Mouse (Mus musculus) hematopoietic stem cell, adult 5-6 weeks (primary cell): ENCODE results near the gene Hnrnpu. TPM values are rescaled to one million over a fixed set of nuclear protein-coding genes. Genes with fewer than 3 reads are reported as not detected.

Source experiments
- ATAC-seq, 2 experiments: fragments of 125-278 bp in 1 of 2; replicated peaks in 1 of 2; 2 replicates each; pipeline ENCODE4 v1.8.0; 2016 to 2017; ENCODE audit warnings: inconsistent platforms in 2 of 2, mild to moderate bottlenecking in 2 of 2, moderate number of reproducible peaks in 2 of 2, low read depth in 1 of 2, moderate TSS enrichment in 1 of 2; ENCODE audit not compliant: low FRiP score in 2 of 2, poor library complexity in 2 of 2, severe bottlenecking in 2 of 2, insufficient read depth in 1 of 2, low TSS enrichment in 1 of 2
- total RNA-seq: library from RNA; stranded (forward); fragments of 172-1452, 232-1000 nt; gene quantifications from 2 replicates; pipeline ENCODE4 v1.2.3, GENCODE M21; 2017

Hnrnpu gene
- total RNA-seq = 575 and 606 TPM in 2 replicates

DNA sequence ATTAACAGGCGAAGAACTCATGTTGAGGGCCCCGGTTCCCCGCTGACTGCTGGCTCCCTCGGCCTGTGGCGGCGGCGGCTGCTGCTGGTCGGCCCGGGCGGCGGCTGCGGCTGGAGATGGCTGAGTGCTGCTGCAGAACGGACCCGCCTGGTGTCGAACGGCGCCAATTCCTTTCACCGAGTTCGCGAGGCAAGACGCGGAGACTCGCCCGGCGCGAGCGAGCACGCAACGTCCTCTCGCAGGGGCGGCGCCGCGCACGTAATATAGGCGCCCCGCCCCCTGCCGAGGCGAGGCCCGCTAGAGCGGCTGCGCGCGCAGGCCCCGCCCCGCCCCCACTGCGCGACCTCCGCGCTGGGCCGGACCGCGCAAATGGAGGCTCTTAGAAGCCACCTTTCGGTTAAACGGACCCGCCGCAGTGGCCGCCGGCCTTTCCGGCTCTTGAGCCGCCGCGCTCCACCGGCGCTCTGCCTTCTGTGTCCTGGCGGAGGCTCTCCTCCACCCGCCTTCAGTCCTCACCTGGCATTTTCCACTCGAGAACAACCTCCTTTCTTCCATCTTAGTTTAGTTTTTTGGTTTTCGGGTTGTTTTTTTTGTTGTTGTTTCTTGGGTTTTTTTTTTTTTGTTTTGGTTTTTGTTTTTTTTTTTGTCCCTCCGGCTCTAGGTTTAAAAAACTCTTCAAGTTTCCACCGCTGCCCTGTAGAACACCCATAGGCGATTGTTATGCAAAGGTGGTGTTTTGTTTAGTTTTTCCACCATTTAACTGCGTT, at the start of gene Hnrnpu:
Gene Hnrnpu, minus strand, starts transcription at position 247 of the 767 bp plus-strand sequence.
- peak; percentile 63 to 71 for ATAC-seq

DNA sequence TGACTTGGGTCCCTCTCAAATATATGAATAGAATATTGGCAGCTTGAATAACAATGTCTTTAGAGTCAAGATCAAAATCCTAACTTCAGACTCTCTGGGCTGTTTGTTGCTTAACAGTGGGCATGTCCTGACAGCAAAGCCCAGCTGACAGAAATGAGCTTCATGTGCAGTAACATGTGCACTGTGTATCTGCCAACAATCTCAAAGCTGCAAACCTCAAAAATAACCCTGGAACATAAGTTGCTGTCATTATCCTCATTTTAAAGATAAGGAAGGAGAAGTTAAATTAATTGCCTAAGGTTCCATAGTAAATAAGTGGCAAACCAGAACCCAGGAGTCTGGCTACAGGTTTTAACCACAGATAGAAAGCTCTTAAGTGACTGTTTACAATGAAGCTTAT, 44.6 kb upstream of the Hnrnpu start:
- no peak for ATAC-seq

DNA sequence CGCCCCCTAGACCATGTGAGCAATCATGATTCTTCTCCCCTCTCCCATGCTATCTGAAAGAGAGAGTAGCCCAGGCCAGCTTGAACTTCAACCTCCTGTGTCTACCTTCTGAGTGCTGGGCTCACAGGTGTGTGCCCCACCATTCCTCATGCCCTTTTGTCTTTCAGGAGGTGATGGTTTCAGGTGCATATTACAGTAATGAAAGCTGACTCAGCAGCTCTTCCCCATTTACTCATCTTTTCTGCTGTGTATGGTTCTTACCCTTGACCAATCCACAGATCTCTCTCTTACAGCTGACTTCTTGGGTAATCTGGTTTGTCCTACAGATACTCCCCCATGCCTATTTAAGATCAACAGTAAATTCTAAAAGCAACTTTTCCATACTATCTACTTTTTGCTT, 41.6 kb upstream of the Hnrnpu start:
- ATAC-seq = no peak

DNA sequence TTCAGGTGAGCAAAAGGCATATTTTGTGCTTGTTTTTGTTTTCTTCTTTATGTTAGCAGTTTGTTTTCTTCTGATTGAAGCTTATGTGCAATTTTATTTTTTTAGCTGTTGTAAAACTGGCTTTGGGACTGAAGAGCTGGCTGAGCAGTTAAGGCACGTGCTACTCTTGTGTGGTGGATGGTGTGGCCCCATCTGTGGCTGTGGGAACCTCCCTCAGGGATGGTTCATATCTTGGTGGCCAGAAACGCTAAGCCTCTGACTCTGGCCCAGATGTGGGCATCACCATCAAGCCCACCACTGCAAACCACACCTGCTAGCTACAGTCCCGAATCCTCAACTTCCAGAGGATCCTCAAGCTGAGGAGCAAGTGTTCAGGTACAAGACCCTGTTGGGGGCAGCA, 40.5 kb upstream of the Hnrnpu start:
- no peak for ATAC-seq

DNA sequence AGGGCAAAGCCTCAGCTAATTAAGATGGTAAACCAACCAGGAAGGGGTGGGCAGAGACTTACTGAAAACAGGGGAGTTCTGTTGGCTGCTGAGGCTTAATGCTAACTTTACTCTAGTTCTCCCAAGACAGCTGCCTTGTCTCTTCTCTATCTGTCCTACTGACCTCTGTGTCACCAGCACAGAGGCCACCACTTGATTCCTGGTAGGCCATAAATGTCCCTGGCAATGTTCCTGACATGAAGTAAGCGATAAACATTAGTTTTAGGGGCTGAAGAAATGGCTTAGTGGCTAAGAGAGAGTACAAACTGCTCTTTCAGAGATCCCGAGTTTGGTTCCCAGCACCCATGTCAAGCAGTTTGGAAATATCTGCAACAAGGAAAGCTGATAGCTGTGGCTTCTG, 39.3 kb upstream of the Hnrnpu start:
- no peak for ATAC-seq

DNA sequence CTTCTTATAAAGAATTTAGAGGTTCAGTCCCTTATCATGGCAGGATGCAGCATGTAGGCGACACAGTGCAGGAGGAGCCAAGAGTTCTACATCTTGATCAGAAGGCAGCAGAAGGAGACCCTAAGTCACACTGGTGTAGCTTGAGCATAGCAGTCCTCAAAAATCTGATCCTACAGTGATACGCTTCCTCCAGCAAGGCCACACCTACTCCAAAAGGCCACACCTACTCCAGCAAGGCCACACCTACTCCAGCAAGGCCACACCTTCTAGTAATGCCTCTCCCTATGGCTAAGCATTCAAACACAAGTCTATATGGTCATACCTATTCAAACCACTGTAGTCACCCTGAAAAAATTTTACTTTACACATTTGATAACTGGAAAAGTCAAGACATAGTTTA, 38.5 kb upstream of the Hnrnpu start:
- no peak for ATAC-seq

DNA sequence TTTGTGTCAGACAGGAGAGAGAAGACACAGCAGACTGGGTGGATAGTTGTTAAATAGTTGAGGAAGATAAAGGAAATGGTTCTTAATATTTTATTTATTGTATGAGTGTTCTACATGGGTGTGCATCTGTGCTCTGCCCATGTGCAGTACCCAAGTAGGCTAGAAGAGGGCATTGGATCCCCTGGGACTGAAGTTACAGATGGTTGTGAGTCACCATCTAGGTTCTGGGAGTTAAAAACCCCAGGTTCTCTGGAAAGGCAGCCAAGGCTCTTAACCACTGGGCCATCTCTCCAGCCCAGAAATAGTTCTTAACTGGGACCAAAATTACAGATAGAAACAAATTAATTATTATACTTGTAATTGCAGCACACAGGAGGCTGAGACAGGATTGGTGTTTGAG, 37.8 kb upstream of the Hnrnpu start:
- no peak for ATAC-seq

DNA sequence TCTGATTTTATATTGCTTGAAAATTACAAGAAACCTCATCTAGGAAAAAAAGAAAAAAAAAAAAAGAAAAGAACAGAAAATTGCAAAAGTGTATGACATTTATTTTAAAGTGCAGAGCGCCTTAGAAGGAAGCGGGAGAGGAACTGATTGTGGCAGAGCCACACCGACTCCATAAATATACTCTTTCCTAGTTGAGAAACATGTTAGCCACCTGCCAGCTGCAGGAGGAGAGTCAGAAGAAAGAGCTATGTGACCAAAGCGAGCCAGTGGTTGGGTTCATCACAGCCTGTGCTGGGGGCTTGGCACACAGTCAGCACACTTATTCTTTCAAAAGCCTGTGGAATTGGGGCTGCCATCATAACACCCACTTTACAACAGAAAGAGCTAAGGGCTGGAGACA, 35.1 kb upstream of the Hnrnpu start:
- ATAC-seq = no peak

DNA sequence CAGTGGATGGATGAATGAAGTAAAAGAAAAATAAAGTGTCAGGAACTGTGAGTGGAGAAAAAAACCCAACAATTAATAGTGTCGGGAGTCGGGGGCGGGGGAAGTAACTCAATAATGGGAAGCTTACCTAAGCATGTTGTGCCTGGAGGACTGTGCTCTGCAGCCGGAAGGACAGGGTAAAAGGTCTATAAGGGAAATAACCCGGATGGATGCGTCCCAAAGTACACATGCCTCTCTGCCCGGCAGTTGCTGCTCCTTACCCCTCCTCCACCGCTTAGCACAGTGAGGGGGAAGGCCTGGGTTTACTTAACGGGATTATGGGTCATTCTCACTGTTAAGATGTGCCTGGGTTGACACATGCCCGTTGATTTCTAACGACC, 31.7 kb upstream of the Hnrnpu start:
- peak; percentile 67 to 76 for ATAC-seq

DNA sequence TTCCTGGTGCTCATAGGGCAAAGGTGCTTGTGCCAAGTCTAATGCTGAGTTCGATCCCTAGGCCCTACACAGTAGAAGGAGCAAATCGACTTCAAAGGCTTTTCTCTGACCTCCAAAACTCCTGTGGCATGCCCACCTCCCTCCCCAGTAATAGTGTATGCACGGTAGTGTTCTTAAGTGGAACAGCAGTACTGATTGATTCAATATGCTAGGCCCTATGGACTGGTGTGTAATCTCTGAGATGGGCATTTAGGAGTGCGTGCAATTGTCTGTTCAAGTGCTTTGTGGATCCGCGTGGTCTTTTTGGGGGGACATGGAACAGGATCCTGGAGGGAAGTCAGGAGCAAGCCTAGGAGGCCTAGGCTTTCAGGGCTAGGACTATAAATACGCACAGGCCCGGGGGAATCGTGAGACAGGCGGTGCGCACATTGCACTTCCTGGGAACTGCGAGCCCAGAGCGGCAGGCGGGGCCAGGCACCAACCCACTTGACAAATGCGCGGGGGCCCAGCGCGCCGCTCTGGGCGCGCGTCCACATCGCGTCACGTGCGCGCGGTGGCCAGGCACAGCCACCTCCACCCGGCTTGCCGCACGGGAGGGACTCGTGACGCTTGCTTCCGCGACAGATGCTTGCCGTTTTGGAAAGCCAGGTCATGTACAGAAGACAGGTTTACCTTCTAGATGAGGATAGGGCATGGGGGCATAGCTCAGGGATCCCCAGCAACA, 31.1 kb upstream of the Hnrnpu start:
- peak; percentile 84 to 96 for ATAC-seq

DNA sequence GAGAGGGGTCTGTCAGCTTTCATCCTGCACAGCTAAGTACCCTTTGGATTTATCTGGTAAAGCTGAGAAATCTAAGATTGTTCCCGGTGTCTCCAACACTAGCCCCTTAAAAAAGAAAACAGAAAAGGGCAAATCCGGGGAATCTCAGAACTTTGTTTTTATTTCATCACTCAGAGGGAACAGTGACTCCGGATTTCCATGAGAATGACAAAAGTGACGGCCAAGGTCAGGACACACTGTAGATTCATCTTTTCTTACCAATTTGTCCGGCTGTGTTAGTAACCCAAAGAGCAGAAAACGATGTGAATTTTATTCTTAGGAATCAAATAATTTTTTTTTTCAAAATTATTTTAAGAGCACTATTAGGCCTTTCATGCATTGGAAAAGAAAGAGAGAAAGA, 30.5 kb upstream of the Hnrnpu start:
- ATAC-seq = no peak

DNA sequence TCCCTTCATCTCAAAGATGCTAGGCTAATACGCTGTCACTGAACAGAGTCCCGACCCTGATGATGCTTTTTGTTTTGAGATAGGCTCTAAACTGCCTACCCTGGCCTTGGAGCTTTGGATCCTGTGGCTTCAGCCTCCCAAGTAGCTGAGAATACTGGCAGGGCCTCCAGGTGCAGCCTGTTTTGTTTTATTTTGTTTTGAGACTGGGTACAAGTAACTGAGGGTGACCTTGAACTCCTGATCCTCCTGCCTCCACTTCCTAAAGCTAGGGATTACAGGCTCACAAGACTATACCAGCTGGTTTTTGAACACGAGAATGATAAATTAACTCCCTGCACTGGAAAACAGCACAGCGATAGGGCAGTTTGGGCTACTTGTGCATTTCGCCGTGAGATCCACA, 27.6 kb upstream of the Hnrnpu start:
- ATAC-seq = no peak

DNA sequence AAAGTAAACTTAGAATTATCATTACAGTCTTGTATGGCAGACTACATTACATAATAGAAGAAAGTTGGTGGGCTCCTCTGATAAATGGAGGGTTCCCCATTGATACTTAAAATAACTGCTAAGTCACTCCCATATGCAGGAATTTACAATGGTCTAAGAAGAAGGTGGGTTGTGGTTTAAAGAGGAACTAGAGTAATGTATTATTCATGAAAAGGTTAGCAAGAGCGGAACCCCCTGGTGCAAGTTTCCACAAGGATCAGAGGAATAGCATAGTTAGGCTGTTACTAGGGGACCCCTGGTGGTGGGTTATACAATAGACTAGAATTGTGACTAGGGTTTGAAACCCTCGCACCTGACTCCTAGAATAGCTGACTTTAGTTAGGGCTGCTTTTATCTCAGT, 23.1 kb upstream of the Hnrnpu start:
- no peak for ATAC-seq

DNA sequence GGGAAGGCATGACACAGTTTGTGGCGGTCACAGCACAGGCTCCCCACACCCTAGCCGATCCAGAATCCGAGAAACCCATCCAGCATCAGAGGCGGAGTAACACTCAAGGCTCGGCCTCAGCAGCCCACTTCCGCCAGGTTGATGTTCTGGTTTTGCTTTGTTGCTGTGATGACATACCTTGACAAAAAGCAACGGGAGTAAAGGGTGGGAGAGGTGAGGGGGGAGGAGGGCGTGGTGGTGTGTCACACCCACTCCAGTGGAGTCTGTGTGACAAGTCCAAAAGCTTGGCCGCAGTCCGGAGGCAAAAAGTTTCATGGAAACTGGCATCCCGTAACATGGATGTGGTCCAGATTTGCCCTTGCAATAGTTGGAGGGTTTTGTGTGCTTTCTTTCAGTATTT, 22.7 kb upstream of the Hnrnpu start:
- ATAC-seq = no peak

DNA sequence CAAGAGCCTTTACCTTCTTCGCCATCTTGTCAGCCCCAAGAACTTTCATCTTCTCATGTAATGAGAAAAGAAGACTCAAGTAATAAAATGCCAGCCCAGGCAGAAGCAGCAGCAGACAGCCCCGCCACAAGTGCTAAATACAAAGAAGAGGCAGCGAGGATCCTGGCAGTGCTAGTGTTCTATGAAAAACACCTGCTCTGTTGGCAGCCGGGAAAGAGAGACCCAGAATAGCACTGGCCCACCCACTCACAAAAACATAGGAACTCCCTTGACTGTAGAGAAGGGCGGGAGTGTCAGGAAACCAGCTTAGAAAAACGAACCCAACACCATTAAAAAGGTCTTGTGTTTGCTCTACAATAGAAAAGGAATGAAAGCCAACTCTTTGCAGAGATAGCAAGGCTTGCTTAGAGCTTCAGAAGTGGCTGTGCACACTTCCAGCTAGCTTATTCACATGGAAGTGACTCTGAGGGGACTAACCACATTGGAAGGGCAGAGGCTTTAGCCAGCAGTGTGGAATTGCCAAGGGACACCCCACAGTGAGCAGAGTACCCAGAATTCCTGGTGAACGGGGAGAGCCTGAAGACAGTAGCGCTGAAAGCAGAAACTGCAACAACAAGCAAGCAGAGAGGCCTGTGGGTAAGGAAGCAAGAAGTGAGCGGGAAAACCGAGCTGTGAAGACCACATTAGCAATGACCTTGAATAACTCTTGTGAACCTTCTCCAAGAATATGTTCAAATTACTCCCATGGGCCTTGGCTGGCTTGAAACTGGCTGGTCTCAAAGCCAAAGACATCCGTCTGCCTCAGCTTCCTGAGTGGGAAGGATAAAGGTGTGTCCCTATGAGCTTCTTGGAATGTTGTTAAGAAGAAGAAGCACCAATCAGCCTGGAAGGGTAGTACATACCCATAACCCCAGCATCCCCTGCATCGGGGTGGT, 20.4 kb upstream of the Hnrnpu start:
- no peak for ATAC-seq

DNA sequence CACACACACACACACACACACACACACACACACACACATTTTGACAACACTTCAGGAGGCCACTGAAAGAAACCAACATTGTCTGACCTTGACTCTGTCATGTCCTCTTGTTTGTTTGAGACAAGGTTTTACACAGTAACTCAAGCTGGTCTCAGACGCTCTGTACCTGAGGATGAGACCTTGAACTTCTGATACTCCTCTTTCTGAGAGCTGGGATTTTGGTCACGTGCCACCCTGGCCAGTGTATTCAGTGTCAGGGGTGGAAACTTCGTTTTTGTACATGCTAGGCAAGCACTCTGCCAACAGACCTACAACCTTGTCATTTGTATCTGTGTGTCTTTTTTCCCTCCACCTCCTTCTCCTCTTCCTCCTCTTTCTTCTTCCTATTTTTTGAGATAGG, 17.0 kb upstream of the Hnrnpu start:
- ATAC-seq = no peak

DNA sequence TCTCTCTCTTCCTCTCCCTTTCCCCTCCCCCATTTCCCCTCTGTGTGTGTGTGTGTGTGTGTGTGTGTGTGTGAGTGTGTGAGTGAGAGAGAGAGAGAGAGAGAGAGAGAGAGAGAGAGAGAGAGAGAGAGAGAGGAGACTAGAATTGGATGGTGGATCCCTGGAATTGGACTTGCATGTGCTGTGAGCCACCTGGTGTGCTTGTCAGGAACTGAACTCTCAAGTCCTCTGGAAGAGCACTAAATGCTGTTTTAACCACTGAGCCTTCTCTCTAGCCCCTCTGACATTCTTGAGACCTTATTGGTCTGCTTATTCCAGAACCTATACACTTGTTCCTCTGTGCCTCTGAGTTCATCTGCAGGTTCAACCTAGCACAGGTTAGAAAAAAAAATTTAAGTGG, 14.0 kb upstream of the Hnrnpu start:
- peak in 1 of 2 experiments; percentile 37; a peak in 3 of 4 replicates for ATAC-seq

DNA sequence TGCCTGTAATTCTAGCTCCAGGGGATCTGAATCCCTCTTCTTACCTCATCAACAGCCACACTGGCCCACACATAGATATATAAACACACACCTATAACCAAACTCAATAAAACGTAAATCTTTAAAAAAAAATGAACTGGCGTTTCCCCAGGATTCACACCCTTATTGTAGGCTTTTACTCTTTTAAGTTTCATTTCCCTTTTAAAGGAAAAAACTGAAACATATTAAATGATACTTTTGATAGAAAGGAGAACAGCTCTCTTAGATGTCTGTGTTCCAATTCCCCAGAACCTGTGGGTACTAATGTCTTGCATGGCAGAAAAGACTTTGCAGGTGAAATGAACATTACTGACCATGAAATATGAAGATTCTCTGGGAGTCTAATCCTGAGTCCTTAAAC, 13.2 kb upstream of the Hnrnpu start:
- no peak for ATAC-seq
